Mouse (Mus musculus) G1E (cell line): Measurements from ENCODE around the gene Nedd4.

Experiments
- CTCF ChIP-seq: IDR thresholded peaks from 2 replicates; pipeline ENCODE4 v1.5.1; 2012; ENCODE audit warnings: low read depth, low read length, inconsistent platforms, mixed read lengths
- GATA1 ChIP-seq: IDR thresholded peaks from 2 replicates; pipeline ENCODE4 v1.6.1; 2012; ENCODE audit warnings: borderline replicate concordance, low read length, inconsistent platforms, mixed read lengths
- GATA2 ChIP-seq: IDR thresholded peaks from 2 replicates; pipeline ENCODE4 v1.6.1; 2012; ENCODE audit warnings: low read depth, low read length, inconsistent platforms, borderline replicate concordance
- POLR2AphosphoS5 ChIP-seq: IDR thresholded peaks from 2 replicates; pipeline ENCODE4 v1.6.1; 2012; ENCODE audit warnings: low read depth, low read length, inconsistent platforms; ENCODE audit not compliant: insufficient replicate concordance
- TAL1 ChIP-seq: conservative IDR thresholded peaks from 2 replicates; pipeline ENCODE4 v1.6.1; 2012; ENCODE audit warnings: low read depth, low read length, inconsistent platforms, mixed read lengths

- TF ChIP-seq TAL1 (no peak), CTCF (no peak), GATA2 (no peak), POLR2AphosphoS5 (no peak), GATA1 (no peak)
These were observed 22.1 kb upstream of the Nedd4 start for GRCm38 (mm10) chr9:72639843-72640621.
